Mouse (Mus musculus) olfactory bulb, adult 2 months (tissue): ENCODE results near the gene Prkg1.

ENCODE experiments used
- CTCF ChIP-seq: fragments of 200-500 bp; IDR thresholded peaks from 2 replicates; pipeline ENCODE4 v1.5.1; 2012; ENCODE audit warnings: low read depth, mild to moderate bottlenecking, low read length, moderate library complexity; ENCODE audit not compliant: insufficient read depth
- POLR2A ChIP-seq: fragments of 200-500 bp; IDR thresholded peaks from 2 replicates; pipeline ENCODE4 v1.6.1; 2012; ENCODE audit warnings: mild to moderate bottlenecking, low read depth, low read length, moderate library complexity; ENCODE audit not compliant: insufficient read depth

GRCm38 (mm10) chr19:31460188-31460587 lies 304.6 kb downstream of the Prkg1 start:
- TF ChIP-seq POLR2A (no peak), CTCF (no peak)
